Mouse (Mus musculus): ENCODE measurements around the gene Zfp740. TPM values are rescaled to one million over a fixed set of nuclear protein-coding genes. Genes with fewer than 3 reads are reported as not detected.

Gene Zfp740
- polyA plus RNA-seq, 1 experiment = 71.6 TPM

GRCm38 (mm10) chr15:102191699-102192098 is 11.3 kb upstream of the Zfp740 start:
- Histone ChIP-seq H3K4me1 (ENCODE audit: control insufficient read depth, insufficient read depth, low read length) (peaks cover 37% of the 10 kb centered on the region), H3K27ac (ENCODE audit: insufficient read depth, low read depth, low read length) (no peak overlapping the region), H3K4me3 (ENCODE audit: insufficient read depth, low read length) (no peak overlapping the region)
- TF ChIP-seq CTCF (IDR thresholded peaks at IDR 0.05; ENCODE audit: low read depth, low read length) (no peak), POLR2A (IDR thresholded peaks at IDR 0.05; ENCODE audit: borderline replicate concordance, low read depth, low read length) (no peak)

- H3K27ac ChIP-seq (ENCODE audit: insufficient read depth, low read depth, low read length) = peak overlapping the region; percentile 95
- peak overlapping the region; percentile 37 for H3K4me3 ChIP-seq (ENCODE audit: insufficient read depth, low read length)
- no peak for TF ChIP-seq CTCF (IDR thresholded peaks at IDR 0.05; ENCODE audit: low read depth, low read length)
- no peak for TF ChIP-seq POLR2A (IDR thresholded peaks at IDR 0.05; ENCODE audit: borderline replicate concordance, low read depth, low read length)
- peaks cover 37% of the 10 kb centered on the region for H3K4me1 ChIP-seq (ENCODE audit: control insufficient read depth, insufficient read depth, low read length)
These were observed 10.7 kb upstream of the Zfp740 start for GRCm38 (mm10) chr15:102192271-102192812.

- no peak for TF ChIP-seq CTCF (IDR thresholded peaks at IDR 0.05; ENCODE audit: low read depth, low read length)
- TF ChIP-seq POLR2A (IDR thresholded peaks at IDR 0.05; ENCODE audit: borderline replicate concordance, low read depth, low read length) = no peak
- peaks cover 37% of the 10 kb centered on the region for H3K4me1 ChIP-seq (ENCODE audit: control insufficient read depth, insufficient read depth, low read length)
- H3K27ac ChIP-seq (ENCODE audit: insufficient read depth, low read depth, low read length) = peak overlapping the region; percentile 95
- H3K4me3 ChIP-seq (ENCODE audit: insufficient read depth, low read length) = peak overlapping the region; percentile 37
These were observed 10.1 kb upstream of the Zfp740 start for GRCm38 (mm10) chr15:102192820-102193386.

GRCm38 (mm10) chr15:102193652-102194051 is 9.4 kb upstream of the Zfp740 start:
- Histone ChIP-seq H3K27ac (ENCODE audit: insufficient read depth, low read depth, low read length) (0 out of 2 replicates have a peak overlapping the region, but pooled peaks have one; percentile 2), H3K4me3 (ENCODE audit: insufficient read depth, low read length) (no peak overlapping the region), H3K4me1 (ENCODE audit: control insufficient read depth, insufficient read depth, low read length) (peaks cover 37% of the 10 kb centered on the region)
- no peak for TF ChIP-seq POLR2A (IDR thresholded peaks at IDR 0.05; ENCODE audit: borderline replicate concordance, low read depth, low read length)

GRCm38 (mm10) chr15:102194439-102194838 is 8.6 kb upstream of the Zfp740 start:
- Histone ChIP-seq H3K4me3 (ENCODE audit: insufficient read depth, low read length) (no peak overlapping the region), H3K4me1 (ENCODE audit: control insufficient read depth, insufficient read depth, low read length) (peaks cover 42% of the 10 kb centered on the region), H3K27ac (ENCODE audit: insufficient read depth, low read depth, low read length) (no peak overlapping the region)
- TF ChIP-seq POLR2A (IDR thresholded peaks at IDR 0.05; ENCODE audit: borderline replicate concordance, low read depth, low read length) (no peak), CTCF (IDR thresholded peaks at IDR 0.05; ENCODE audit: low read depth, low read length) (no peak)

GRCm38 (mm10) chr15:102195373-102195772 is 7.7 kb upstream of the Zfp740 start:
- H3K27ac ChIP-seq (ENCODE audit: insufficient read depth, low read depth, low read length) = no peak overlapping the region
- H3K4me3 ChIP-seq (ENCODE audit: insufficient read depth, low read length) = no peak overlapping the region
- peaks cover 42% of the 10 kb centered on the region for H3K4me1 ChIP-seq (ENCODE audit: control insufficient read depth, insufficient read depth, low read length)
- TF ChIP-seq POLR2A (IDR thresholded peaks at IDR 0.05; ENCODE audit: borderline replicate concordance, low read depth, low read length) = no peak
- no peak for TF ChIP-seq CTCF (IDR thresholded peaks at IDR 0.05; ENCODE audit: low read depth, low read length)

GRCm38 (mm10) chr15:102198841-102199240 is 4.2 kb upstream of the Zfp740 start:
- Histone ChIP-seq H3K4me3 (ENCODE audit: insufficient read depth, low read length) (no peak overlapping the region), H3K4me1 (ENCODE audit: control insufficient read depth, insufficient read depth, low read length) (peaks cover 27% of the 10 kb centered on the region), H3K27ac (ENCODE audit: insufficient read depth, low read depth, low read length) (no peak overlapping the region)
- TF ChIP-seq POLR2A (IDR thresholded peaks at IDR 0.05; ENCODE audit: borderline replicate concordance, low read depth, low read length) (no peak), CTCF (IDR thresholded peaks at IDR 0.05; ENCODE audit: low read depth, low read length) (no peak)

- Histone ChIP-seq H3K4me1 (ENCODE audit: control insufficient read depth, insufficient read depth, low read length) (peaks cover 20% of the 10 kb centered on the region), H3K4me3 (ENCODE audit: insufficient read depth, low read length) (peak overlapping the region; percentile 89), H3K27ac (ENCODE audit: insufficient read depth, low read depth, low read length) (peak overlapping the region; percentile 96)
- TF ChIP-seq POLR2A (IDR thresholded peaks at IDR 0.05; ENCODE audit: borderline replicate concordance, low read depth, low read length) (no peak), CTCF (IDR thresholded peaks at IDR 0.05; ENCODE audit: low read depth, low read length) (no peak)
These were observed 859 bp downstream of the Zfp740 start for GRCm38 (mm10) chr15:102203835-102204381.

GRCm38 (mm10) chr15:102204674-102205505 is 1.8 kb downstream of the Zfp740 start, which contains the start of gene Csad:
TSS of gene Csad (minus strand) at chr15:102204724.
- peak within 1 kb of the TSS; percentile 96 for H3K27ac ChIP-seq (ENCODE audit: insufficient read depth, low read depth, low read length)
- H3K4me3 ChIP-seq (ENCODE audit: insufficient read depth, low read length) = peak within 1 kb of the TSS; percentile 89
- no peak for TF ChIP-seq CTCF (IDR thresholded peaks at IDR 0.05; ENCODE audit: low read depth, low read length)
- no peak for TF ChIP-seq POLR2A (IDR thresholded peaks at IDR 0.05; ENCODE audit: borderline replicate concordance, low read depth, low read length)
- H3K4me1 ChIP-seq (ENCODE audit: control insufficient read depth, insufficient read depth, low read length) = peaks cover 17% of the 10 kb centered on the region
